Mouse (Mus musculus): ENCODE measurements around the gene Slc31a1. TPM values are rescaled to one million over a fixed set of nuclear protein-coding genes. Genes with fewer than 3 reads are reported as not detected.

Gene Slc31a1
- total and polyA plus RNA-seq, 2 experiments from 2014 or later, result 17.8 to 35.1 TPM

GRCm38 (mm10) chr4:62318294-62318693 lies 42.2 kb upstream of the Slc31a1 start:
- ATAC-seq (ENCODE audit: insufficient read depth, low read depth), result no peak
- H3K4me2 ChIP-seq (ENCODE audit: low read depth, low read length), result no peak overlapping the region
- H3K9ac ChIP-seq (replicated peaks; ENCODE audit: low read depth, low read length), result no peak overlapping the region
- no peak overlapping the region for H3K27ac ChIP-seq (ENCODE audit: low read depth)
- no peak for TF ChIP-seq CTCF (IDR thresholded peaks at IDR 0.05; ENCODE audit: low read depth)
- TF ChIP-seq EP300 (IDR thresholded peaks at IDR 0.05; ENCODE audit: low read depth), result no peak
- peaks cover 77% of the 10 kb centered on the region for H3K36me3 ChIP-seq (replicated peaks; ENCODE audit: control insufficient read depth, insufficient read depth, low read length)
- no peak for DNase-seq (ENCODE audit: low spot score)
- H3K4me3 ChIP-seq (ENCODE audit: low read depth, low read length), result no peak overlapping the region
- H3K27me3 ChIP-seq (ENCODE audit: control insufficient read depth, insufficient read depth, low read length), result no peaks in the 10 kb centered on the region
- no peaks in the 10 kb centered on the region for H3K4me1 ChIP-seq (ENCODE audit: control insufficient read depth, insufficient read depth)
- H3K9me3 ChIP-seq (replicated peaks; ENCODE audit: control insufficient read depth, low read length), result no peaks in the 10 kb centered on the region
- WGBS, result 61% methylated on average over 1 of the region's 1 CpGs

- DNase-seq (ENCODE audit: low spot score) (no peak), ATAC-seq (ENCODE audit: insufficient read depth, low read depth) (no peak)
- Histone ChIP-seq H3K4me2 (ENCODE audit: low read depth, low read length) (no peak overlapping the region), H3K4me3 (ENCODE audit: low read depth, low read length) (no peak overlapping the region), H3K36me3 (replicated peaks; ENCODE audit: control insufficient read depth, insufficient read depth, low read length) (peaks cover 91% of the 10 kb centered on the region), H3K27me3 (ENCODE audit: control insufficient read depth, insufficient read depth, low read length) (no peaks in the 10 kb centered on the region), H3K9me3 (replicated peaks; ENCODE audit: control insufficient read depth, low read length) (no peaks in the 10 kb centered on the region), H3K9ac (replicated peaks; ENCODE audit: low read depth, low read length) (no peak overlapping the region), H3K27ac (ENCODE audit: low read depth) (no peak overlapping the region), H3K4me1 (ENCODE audit: control insufficient read depth, insufficient read depth) (no peaks in the 10 kb centered on the region)
- 73% methylated on average over 3 of the region's 3 CpGs for WGBS
- no peak for TF ChIP-seq CTCF (IDR thresholded peaks at IDR 0.05; ENCODE audit: low read depth)
- TF ChIP-seq EP300 (IDR thresholded peaks at IDR 0.05; ENCODE audit: low read depth), result no peak
These were observed 37.8 kb upstream of the Slc31a1 start for GRCm38 (mm10) chr4:62322684-62323083.

GRCm38 (mm10) chr4:62326111-62326510 lies 34.4 kb upstream of the Slc31a1 start:
- H3K4me3 ChIP-seq (ENCODE audit: low read depth, low read length), result no peak overlapping the region
- no peak for TF ChIP-seq EP300 (IDR thresholded peaks at IDR 0.05; ENCODE audit: low read depth)
- TF ChIP-seq CTCF (IDR thresholded peaks at IDR 0.05; ENCODE audit: low read depth), result no peak
- H3K9me3 ChIP-seq (replicated peaks; ENCODE audit: control insufficient read depth, low read length), result no peaks in the 10 kb centered on the region
- DNase-seq (ENCODE audit: low spot score) (no peak), ATAC-seq (ENCODE audit: insufficient read depth, low read depth) (no peak)
- H3K27ac ChIP-seq (ENCODE audit: low read depth), result no peak overlapping the region
- no peak overlapping the region for H3K4me2 ChIP-seq (ENCODE audit: low read depth, low read length)
- H3K27me3 ChIP-seq (ENCODE audit: control insufficient read depth, insufficient read depth, low read length), result no peaks in the 10 kb centered on the region
- no peak overlapping the region for H3K9ac ChIP-seq (replicated peaks; ENCODE audit: low read depth, low read length)
- peaks cover 84% of the 10 kb centered on the region for H3K36me3 ChIP-seq (replicated peaks; ENCODE audit: control insufficient read depth, insufficient read depth, low read length)
- H3K4me1 ChIP-seq (ENCODE audit: control insufficient read depth, insufficient read depth), result no peaks in the 10 kb centered on the region

GRCm38 (mm10) chr4:62328941-62329660 lies 31.4 kb upstream of the Slc31a1 start:
- H3K4me1 ChIP-seq (ENCODE audit: control insufficient read depth, insufficient read depth), result no peaks in the 10 kb centered on the region
- H3K27me3 ChIP-seq (ENCODE audit: control insufficient read depth, insufficient read depth, low read length), result no peaks in the 10 kb centered on the region
- ATAC-seq (ENCODE audit: insufficient read depth, low read depth) (no peak), DNase-seq (ENCODE audit: low spot score) (no peak)
- no peak for TF ChIP-seq EP300 (IDR thresholded peaks at IDR 0.05; ENCODE audit: low read depth)
- no peak for TF ChIP-seq CTCF (IDR thresholded peaks at IDR 0.05; ENCODE audit: low read depth)
- no peak overlapping the region for H3K27ac ChIP-seq (ENCODE audit: low read depth)
- H3K9me3 ChIP-seq (replicated peaks; ENCODE audit: control insufficient read depth, low read length), result no peaks in the 10 kb centered on the region
- no peak overlapping the region for H3K4me2 ChIP-seq (ENCODE audit: low read depth, low read length)
- WGBS, result 57% methylated on average over 6 of the region's 6 CpGs
- no peak overlapping the region for H3K9ac ChIP-seq (replicated peaks; ENCODE audit: low read depth, low read length)
- H3K36me3 ChIP-seq (replicated peaks; ENCODE audit: control insufficient read depth, insufficient read depth, low read length), result peaks cover 70% of the 10 kb centered on the region
- no peak overlapping the region for H3K4me3 ChIP-seq (ENCODE audit: low read depth, low read length)

GRCm38 (mm10) chr4:62331977-62332376 lies 28.6 kb upstream of the Slc31a1 start:
- DNase-seq (ENCODE audit: low spot score), result no peak
- ATAC-seq (ENCODE audit: insufficient read depth, low read depth), result peak; percentile 51; the same call in 1 of the 2 replicates
- H3K4me3 ChIP-seq (ENCODE audit: low read depth, low read length), result no peak overlapping the region
- no peaks in the 10 kb centered on the region for H3K27me3 ChIP-seq (ENCODE audit: control insufficient read depth, insufficient read depth, low read length)
- no peak overlapping the region for H3K27ac ChIP-seq (ENCODE audit: low read depth)
- TF ChIP-seq EP300 (IDR thresholded peaks at IDR 0.05; ENCODE audit: low read depth), result no peak
- TF ChIP-seq CTCF (IDR thresholded peaks at IDR 0.05; ENCODE audit: low read depth), result peak; percentile 45
- H3K9me3 ChIP-seq (replicated peaks; ENCODE audit: control insufficient read depth, low read length), result no peaks in the 10 kb centered on the region
- H3K9ac ChIP-seq (replicated peaks; ENCODE audit: low read depth, low read length), result no peak overlapping the region
- H3K4me2 ChIP-seq (ENCODE audit: low read depth, low read length), result no peak overlapping the region
- H3K4me1 ChIP-seq (ENCODE audit: control insufficient read depth, insufficient read depth), result no peaks in the 10 kb centered on the region
- WGBS, result 60% methylated on average over 5 of the region's 5 CpGs
- peaks cover 65% of the 10 kb centered on the region for H3K36me3 ChIP-seq (replicated peaks; ENCODE audit: control insufficient read depth, insufficient read depth, low read length)

GRCm38 (mm10) chr4:62338536-62338935 lies 22.0 kb upstream of the Slc31a1 start:
- DNase-seq (ENCODE audit: low spot score), result no peak
- TF ChIP-seq CTCF (IDR thresholded peaks at IDR 0.05; ENCODE audit: low read depth), result no peak
- no peak for TF ChIP-seq EP300 (IDR thresholded peaks at IDR 0.05; ENCODE audit: low read depth)
- 86% methylated on average over 5 of the region's 5 CpGs for WGBS

More at GRCm38 (mm10) chr4:62338536-62338935, 22.0 kb upstream of the Slc31a1 start:
- Histone ChIP-seq H3K9me3 (replicated peaks; ENCODE audit: control insufficient read depth, low read length) (no peaks in the 10 kb centered on the region), H3K4me2 (ENCODE audit: low read depth, low read length) (no peak overlapping the region), H3K27me3 (ENCODE audit: control insufficient read depth, insufficient read depth, low read length) (no peaks in the 10 kb centered on the region), H3K36me3 (replicated peaks; ENCODE audit: control insufficient read depth, insufficient read depth, low read length) (peaks cover 68% of the 10 kb centered on the region), H3K4me1 (ENCODE audit: control insufficient read depth, insufficient read depth) (no peaks in the 10 kb centered on the region), H3K27ac (ENCODE audit: low read depth) (no peak overlapping the region), H3K9ac (replicated peaks; ENCODE audit: low read depth, low read length) (no peak overlapping the region), H3K4me3 (ENCODE audit: low read depth, low read length) (no peak overlapping the region)
- no peak for ATAC-seq (ENCODE audit: insufficient read depth, low read depth)
